Mouse (Mus musculus) ovary, postnatal 10 days (tissue): ENCODE data around the gene Arhgef6.

Source experiments
- DNase-seq: peaks from one replicate; pipeline ENCODE4 v3.0.0; 2022; ENCODE audit warnings: low spot score

The Arhgef6 gene

DNA sequence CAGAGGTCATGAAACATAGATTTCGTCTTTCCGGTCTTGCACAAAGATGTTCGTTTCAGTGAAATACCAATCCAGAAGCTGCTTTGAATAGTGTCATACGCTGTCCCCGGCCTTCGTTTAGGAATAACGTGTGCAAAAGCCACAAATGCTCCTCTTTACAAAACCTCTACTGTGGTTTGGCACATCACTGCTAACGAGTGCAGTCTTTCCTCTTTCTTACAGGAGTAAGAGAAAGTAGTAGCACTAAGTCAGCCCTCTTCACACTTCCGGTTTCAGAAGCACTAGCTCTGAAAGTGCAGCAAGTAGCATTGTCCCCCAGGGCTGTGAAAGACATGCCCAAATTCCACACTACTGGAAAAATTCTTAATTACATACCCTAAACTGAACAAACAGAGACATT, 142.2 kb downstream of the Arhgef6 start:
- DNase-seq: no peak

- DNase-seq: no peak
Observed at GRCm38 (mm10) chrX:57189335-57189734, 149.2 kb downstream of the Arhgef6 start.

DNA sequence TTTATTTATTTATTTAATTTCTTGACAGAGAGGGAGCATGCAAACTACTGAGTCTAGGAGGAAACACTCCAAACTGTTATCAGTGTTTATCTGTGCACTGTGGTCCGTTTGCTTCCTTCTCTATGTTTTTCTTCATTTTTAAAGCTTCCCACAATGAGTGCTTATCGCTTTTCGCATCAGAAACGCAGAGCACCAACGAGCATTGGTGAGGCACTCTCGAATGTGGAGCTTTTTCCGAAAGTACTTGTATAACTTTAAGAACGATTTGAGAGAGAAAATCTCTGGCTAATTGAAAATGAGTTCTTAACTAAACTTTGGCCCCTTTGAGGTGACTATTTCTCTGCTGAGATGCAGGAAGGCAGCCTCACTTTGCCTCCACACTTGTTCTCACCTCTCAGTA, 151.2 kb downstream of the Arhgef6 start:
- DNase-seq: no peak

DNA sequence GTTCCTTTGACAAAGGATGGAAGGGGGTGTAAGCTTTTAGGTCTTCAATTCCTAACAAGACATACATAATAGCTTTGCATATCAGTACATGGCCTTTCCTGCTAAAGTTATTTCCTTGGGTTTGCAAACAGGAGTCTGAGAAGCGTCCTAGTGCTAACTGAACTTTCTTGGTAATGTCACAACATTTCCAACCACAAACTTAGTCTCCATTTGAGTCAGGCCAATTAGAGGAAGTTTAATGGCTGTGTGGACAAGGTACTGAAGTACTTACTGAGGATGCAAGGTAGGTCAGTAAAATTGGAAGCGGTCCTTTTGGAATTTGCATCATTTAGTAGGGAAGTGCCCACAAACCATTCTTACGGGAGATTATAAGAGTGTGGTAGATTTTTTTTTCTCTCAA, 155.2 kb downstream of the Arhgef6 start:
- DNase-seq: no peak

- DNase-seq: no peak
Observed at GRCm38 (mm10) chrX:57182470-57182869, 156.1 kb downstream of the Arhgef6 start.
